Mouse (Mus musculus) forebrain, embryonic 14.5 days (tissue): ENCODE measurements around the gene Tmed9. TPM values are rescaled to one million over a fixed set of nuclear protein-coding genes. Genes with fewer than 3 reads are reported as not detected.

Source experiments
- ATAC-seq: fragments of 200-750 bp; cut with Nextera tagmentation; 2 replicates; pipeline ENCODE4 v1.8.0; 2017; ENCODE audit warnings: mild to moderate bottlenecking, moderate library complexity
- DNase-seq: peaks from one replicate; pipeline ENCODE4 v3.0.0-alpha.2; 2015; ENCODE audit warnings: low spot score
- H3K27ac ChIP-seq: fragments of 300-500 bp; sonication (generic); 2 replicates; pipeline ENCODE4 v1.5.1; 2014; ENCODE audit warnings: low read depth, mild to moderate bottlenecking, control low read depth, low read length, moderate library complexity
- H3K27me3 ChIP-seq: fragments of 300-500 bp; sonication (generic); replicated peaks from 2 replicates; pipeline ENCODE4 v1.6.1; 2014; ENCODE audit warnings: low read length, control low read depth, mixed read lengths; ENCODE audit not compliant: control insufficient read depth, insufficient read depth
- H3K36me3 ChIP-seq: fragments of 300-500 bp; sonication (generic); 2 replicates; pipeline ENCODE4 v1.6.1; 2014; ENCODE audit warnings: low read length, control low read depth; ENCODE audit not compliant: control insufficient read depth, insufficient read depth
- H3K4me1 ChIP-seq: fragments of 300-500 bp; sonication (generic); 2 replicates; pipeline ENCODE4 v1.6.1; 2014; ENCODE audit warnings: antibody characterized with exemption, low read length, control low read depth; ENCODE audit not compliant: control insufficient read depth, insufficient read depth
- H3K4me2 ChIP-seq: fragments of 300-500 bp; sonication (generic); 2 replicates; pipeline ENCODE4 v1.6.1; 2014; ENCODE audit warnings: mild to moderate bottlenecking, control low read depth, low read length
- H3K4me3 ChIP-seq: fragments of 300-500 bp; sonication (generic); 2 replicates; pipeline ENCODE4 v1.5.1; 2014; ENCODE audit warnings: low read depth, low read length, control low read depth
- H3K9ac ChIP-seq: fragments of 300-500 bp; sonication (generic); 2 replicates; pipeline ENCODE4 v1.6.1; 2014; ENCODE audit warnings: mild to moderate bottlenecking, low read length, control low read depth, moderate library complexity
- H3K9me3 ChIP-seq: fragments of 300-500 bp; sonication (generic); replicated peaks from 2 replicates; pipeline ENCODE4 v1.6.1; 2016; ENCODE audit warnings: low read length, control low read depth, mixed read lengths; ENCODE audit not compliant: control insufficient read depth
- WGBS: fragments of 180-500 bp; shearing (Covaris S2); extraction: QIAGEN DNeasy Blood & Tissue Kit; methylation state at CpG from one replicate; pipeline ENCODE4 v1.1.7; 2014; 5-methylcytosine and 5-hydroxymethylcytosine counted together
- polyA plus RNA-seq: library from polyadenylated mRNA; unstranded; fragments of >200 nt; fragmentation: Nextera tagmentation; extraction: Ambion mirVana; gene quantifications from 2 replicates; pipeline ENCODE4 v1.2.1, GENCODE M21; 2014

Tmed9 gene
- 66.6 and 70.4 TPM in 2 replicates for polyA plus RNA-seq

GRCm38 (mm10) chr13:55573432-55573831, at the start of gene Tmed9:
Tmed9 (plus strand) TSS chr13:55573732.
- H3K27ac ChIP-seq, result no peak within 1 kb of the TSS
- no peak within 1 kb of the TSS for H3K4me2 ChIP-seq
- no peak within 1 kb of the TSS for H3K9ac ChIP-seq
- peaks cover 1% of the 10 kb centered on the region; the same call in 1 of the 2 replicates for H3K36me3 ChIP-seq
- H3K4me1 ChIP-seq, result peaks cover 10% of the 10 kb centered on the region
- no peak for ATAC-seq
- 96% methylated on average over 2 of the region's 2 CpGs for WGBS
- H3K27me3 ChIP-seq, result no peaks in the 10 kb centered on the region
- DNase-seq, result no peak
- no peak within 1 kb of the TSS for H3K4me3 ChIP-seq
- no peaks in the 10 kb centered on the region for H3K9me3 ChIP-seq

- Histone ChIP-seq H3K4me1 (no peaks in the 10 kb centered on the region), H3K9ac (no peak overlapping the region), H3K4me3 (no peak overlapping the region), H3K27ac (no peak overlapping the region), H3K9me3 (no peaks in the 10 kb centered on the region), H3K27me3 (no peaks in the 10 kb centered on the region), H3K36me3 (0 out of 2 replicates have a peak, but pooled peaks cover 4% of the 10 kb centered on the region), H3K4me2 (no peak overlapping the region)
- ATAC-seq (no peak), DNase-seq (no peak)
- 95% methylated on average over 23 of the region's 23 CpGs for WGBS
These were observed 49.5 kb upstream of the Tmed9 start for GRCm38 (mm10) chr13:55523951-55524600.

GRCm38 (mm10) chr13:55525733-55526553, 47.6 kb upstream of the Tmed9 start:
- Histone ChIP-seq H3K27me3 (no peaks in the 10 kb centered on the region), H3K27ac (no peak overlapping the region), H3K4me1 (no peaks in the 10 kb centered on the region), H3K9ac (no peak overlapping the region), H3K4me3 (no peak overlapping the region), H3K36me3 (peaks cover 22% of the 10 kb centered on the region), H3K4me2 (no peak overlapping the region), H3K9me3 (no peaks in the 10 kb centered on the region)
- DNase-seq (no peak), ATAC-seq (no peak)
- WGBS, result 83% methylated on average over 16 of the region's 16 CpGs

GRCm38 (mm10) chr13:55527212-55527611, 46.3 kb upstream of the Tmed9 start:
- no peak overlapping the region for H3K27ac ChIP-seq
- 88% methylated on average over 16 of the region's 16 CpGs for WGBS
- no peaks in the 10 kb centered on the region for H3K4me1 ChIP-seq
- H3K4me2 ChIP-seq, result no peak overlapping the region
- H3K9ac ChIP-seq, result no peak overlapping the region
- peaks cover 35% of the 10 kb centered on the region for H3K36me3 ChIP-seq
- no peaks in the 10 kb centered on the region for H3K27me3 ChIP-seq
- no peaks in the 10 kb centered on the region for H3K9me3 ChIP-seq
- no peak for DNase-seq
- no peak overlapping the region for H3K4me3 ChIP-seq
- ATAC-seq, result no peak

GRCm38 (mm10) chr13:55527834-55528772, 45.4 kb upstream of the Tmed9 start:
- no peaks in the 10 kb centered on the region for H3K4me1 ChIP-seq
- ATAC-seq (no peak), DNase-seq (no peak)
- no peak overlapping the region for H3K4me3 ChIP-seq
- H3K27me3 ChIP-seq, result no peaks in the 10 kb centered on the region
- no peak overlapping the region for H3K9ac ChIP-seq
- H3K36me3 ChIP-seq, result peaks cover 38% of the 10 kb centered on the region
- WGBS, result 87% methylated on average over 18 of the region's 18 CpGs
- no peak overlapping the region for H3K27ac ChIP-seq
- H3K4me2 ChIP-seq, result no peak overlapping the region
- H3K9me3 ChIP-seq, result no peaks in the 10 kb centered on the region

- no peaks in the 10 kb centered on the region for H3K9me3 ChIP-seq
- ATAC-seq (no peak), DNase-seq (no peak)
- H3K4me1 ChIP-seq, result no peaks in the 10 kb centered on the region
- H3K9ac ChIP-seq, result no peak within 1 kb of the TSS
- H3K4me2 ChIP-seq, result no peak within 1 kb of the TSS
- H3K27ac ChIP-seq, result no peak within 1 kb of the TSS
- H3K4me3 ChIP-seq, result no peak within 1 kb of the TSS
- WGBS, result 85% methylated on average over 8 of the region's 8 CpGs
- no peaks in the 10 kb centered on the region for H3K27me3 ChIP-seq
- peaks cover 50% of the 10 kb centered on the region for H3K36me3 ChIP-seq
These were observed 44.2 kb upstream of the Tmed9 start, which contains the start of gene Dok3 for GRCm38 (mm10) chr13:55529198-55529915. Dok3 (minus strand) TSS chr13:55529296.

- Histone ChIP-seq H3K27ac (no peak overlapping the region), H3K4me2 (peak overlapping the region; percentile 87), H3K9me3 (no peaks in the 10 kb centered on the region), H3K4me3 (peak overlapping the region; percentile 77), H3K27me3 (no peaks in the 10 kb centered on the region), H3K4me1 (peaks cover 7% of the 10 kb centered on the region; the same call in 1 of the 2 replicates), H3K9ac (no peak overlapping the region), H3K36me3 (peaks cover 78% of the 10 kb centered on the region)
- 95% methylated on average over 15 of the region's 15 CpGs for WGBS
- DNase-seq (no peak), ATAC-seq (no peak)
These were observed 38.3 kb upstream of the Tmed9 start for GRCm38 (mm10) chr13:55535191-55535590.

- Histone ChIP-seq H3K9ac (peak overlapping the region; percentile 77), H3K4me1 (peaks cover 7% of the 10 kb centered on the region; the same call in 1 of the 2 replicates), H3K27me3 (no peaks in the 10 kb centered on the region), H3K4me3 (peak overlapping the region; percentile 77), H3K36me3 (peaks cover 78% of the 10 kb centered on the region), H3K9me3 (no peaks in the 10 kb centered on the region), H3K4me2 (peak overlapping the region; percentile 87), H3K27ac (0 out of 2 replicates have a peak overlapping the region, but pooled peaks have one; percentile 41)
- 20% methylated on average over 17 of the region's 17 CpGs for WGBS
- DNase-seq, result no peak
- ATAC-seq, result no peak
These were observed 37.7 kb upstream of the Tmed9 start for GRCm38 (mm10) chr13:55535796-55536193.
